ENCODE assay signal across 1 mouse cellular context in genomic region chr14:54416830-54417229, GRCm38 (mm10).
A peak's percentile ranks its signal among the peaks of the same experiment; 100 is the strongest.
TF ChIP-seq lines count a peak whose summit lies in the region.

No protein-coding gene starts in this region.

TF ChIP-seq in MEL, 35 proteins besides CTCF, POLR2A, EP300 and RAD21:
- TF ChIP-seq TBP (IDR thresholded peaks at IDR 0.05; ENCODE audit: low read depth, low read length) = 0 out of 2 replicates have a peak, but pooled peaks have one; percentile 23
- no peak for TF ChIP-seq MEF2A (IDR thresholded peaks at IDR 0.05; ENCODE audit: extremely low read depth, insufficient replicate concordance, low read depth, low read length, poor library complexity, severe bottlenecking)
TF ChIP-seq in MEL: peak in this region for 1.
